Mouse (Mus musculus) heart, embryonic 10.5 days (tissue): ENCODE measurements around the gene Rcor3. TPM values are rescaled to one million over a fixed set of nuclear protein-coding genes. Genes with fewer than 3 reads are reported as not detected.

ENCODE experiments used
- DNase-seq: peaks from one replicate; pipeline ENCODE4 v3.0.0-alpha.2; 2017; ENCODE audit warnings: low spot score
- H3K27ac ChIP-seq: fragments of 300-500 bp; sonication (generic); 2 replicates; pipeline ENCODE4 v1.5.1; 2016; ENCODE audit warnings: mild to moderate bottlenecking
- H3K27me3 ChIP-seq: fragments of 300-500 bp; sonication (generic); 2 replicates; pipeline ENCODE4 v1.6.1; 2016; ENCODE audit warnings: mild to moderate bottlenecking; ENCODE audit not compliant: poor library complexity, insufficient read depth, severe bottlenecking
- H3K36me3 ChIP-seq: fragments of 300-500 bp; sonication (generic); 2 replicates; pipeline ENCODE4 v1.6.1; 2016; ENCODE audit warnings: mild to moderate bottlenecking, moderate library complexity
- H3K4me1 ChIP-seq: fragments of 300-500 bp; sonication (generic); 2 replicates; pipeline ENCODE4 v1.6.1; 2016; ENCODE audit warnings: mild to moderate bottlenecking
- H3K4me3 ChIP-seq: fragments of 300-500 bp; sonication (generic); 2 replicates; pipeline ENCODE4 v1.5.1; 2016; ENCODE audit warnings: mild to moderate bottlenecking, moderate library complexity
- H3K9me3 ChIP-seq: fragments of 300-500 bp; sonication (generic); 2 replicates; pipeline ENCODE4 v1.6.1; 2016; ENCODE audit warnings: mild to moderate bottlenecking, moderate library complexity
- WGBS: fragments of 180-500 bp; shearing (Covaris S2); methylation state at CpG from one replicate; pipeline ENCODE4 v1.1.7; 2016; 5-methylcytosine and 5-hydroxymethylcytosine counted together
- polyA plus RNA-seq: library from polyadenylated mRNA; unstranded; fragments of >200 nt; fragmentation: Nextera tagmentation; extraction: Ambion mirVana; gene quantifications from 2 replicates; pipeline ENCODE4 v1.2.1, GENCODE M21; 2016

The Rcor3 gene
- 21.7 and 25.4 TPM in 2 replicates for polyA plus RNA-seq

GRCm38 (mm10) chr1:192137926-192138910 lies at the start of gene Rcor3:
TSS of gene Rcor3 (minus strand) at chr1:192138062.
- no peaks in the 10 kb centered on the region for H3K9me3 ChIP-seq
- no peaks in the 10 kb centered on the region for H3K36me3 ChIP-seq
- peak; percentile 87 for DNase-seq
- peak within 1 kb of the TSS; percentile 99 for H3K27ac ChIP-seq
- H3K4me1 ChIP-seq: peaks cover 17% of the 10 kb centered on the region
- H3K27me3 ChIP-seq: no peaks in the 10 kb centered on the region
- WGBS: under 1% methylated on average over 75 of the region's 88 CpGs
- H3K4me3 ChIP-seq: peak within 1 kb of the TSS; percentile 91

DNA sequence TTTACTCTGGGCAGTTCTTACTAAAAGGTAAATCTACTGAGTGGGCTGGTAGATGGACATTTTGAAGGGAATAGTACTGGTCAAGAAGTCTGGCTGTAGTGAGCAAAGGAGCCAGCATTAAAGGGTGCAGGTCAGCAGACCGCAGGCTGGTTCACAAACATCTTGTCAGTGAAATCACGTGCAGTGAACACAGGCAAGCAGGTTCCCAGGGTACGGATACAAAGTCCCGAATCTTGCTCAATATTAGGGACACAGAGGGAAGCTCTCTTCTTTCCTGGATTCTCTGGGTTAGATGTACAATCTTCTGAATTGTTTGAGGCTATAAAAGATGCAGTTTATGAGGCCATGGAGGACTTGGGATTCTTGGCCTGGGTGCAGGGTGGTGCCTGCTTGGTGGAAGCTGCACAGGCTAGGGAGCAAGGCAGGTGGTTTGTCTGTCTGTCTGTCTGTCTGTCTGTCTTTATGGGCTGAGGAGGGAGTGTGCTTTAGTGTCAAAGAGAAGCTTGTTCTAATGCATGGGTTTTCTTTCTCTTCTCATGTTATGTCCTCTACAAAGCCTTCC lies 43.9 kb upstream of the Rcor3 start:
- Histone ChIP-seq H3K9me3 (no peaks in the 10 kb centered on the region), H3K27me3 (no peaks in the 10 kb centered on the region), H3K4me1 (peaks cover 7% of the 10 kb centered on the region; the same call in 1 of the 2 replicates), H3K36me3 (no peaks in the 10 kb centered on the region), H3K4me3 (no peak overlapping the region), H3K27ac (peak overlapping the region; percentile 52)
- no peak for DNase-seq
- WGBS: 75% methylated on average over 4 of the region's 4 CpGs

DNA sequence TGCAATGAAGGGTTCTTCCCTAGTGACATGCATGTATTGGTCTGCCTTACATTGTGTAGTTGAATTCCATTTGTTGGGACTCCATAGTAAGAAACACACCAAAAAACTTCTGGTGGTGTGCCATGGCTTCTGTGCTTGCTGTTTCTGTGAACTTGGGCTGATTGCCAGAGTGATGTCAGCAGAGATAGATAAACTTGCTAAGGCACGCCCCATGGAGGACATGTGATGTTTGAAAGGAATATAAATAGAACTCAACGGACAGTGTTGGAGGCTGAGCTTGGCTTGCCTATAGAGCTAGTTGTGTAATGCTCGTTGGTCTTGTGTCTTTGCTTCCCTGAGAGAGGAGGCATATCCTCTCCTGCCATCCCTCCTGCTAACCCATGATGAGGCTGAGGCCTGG lies 42.0 kb upstream of the Rcor3 start:
- H3K27ac ChIP-seq: no peak overlapping the region
- H3K36me3 ChIP-seq: no peaks in the 10 kb centered on the region
- H3K9me3 ChIP-seq: no peaks in the 10 kb centered on the region
- H3K4me1 ChIP-seq: peaks cover 7% of the 10 kb centered on the region; the same call in 1 of the 2 replicates
- whole genome bisulfite sequencing: 54% methylated on average over 3 of the region's 3 CpGs
- no peaks in the 10 kb centered on the region for H3K27me3 ChIP-seq
- H3K4me3 ChIP-seq: no peak overlapping the region
- DNase-seq: no peak

DNA sequence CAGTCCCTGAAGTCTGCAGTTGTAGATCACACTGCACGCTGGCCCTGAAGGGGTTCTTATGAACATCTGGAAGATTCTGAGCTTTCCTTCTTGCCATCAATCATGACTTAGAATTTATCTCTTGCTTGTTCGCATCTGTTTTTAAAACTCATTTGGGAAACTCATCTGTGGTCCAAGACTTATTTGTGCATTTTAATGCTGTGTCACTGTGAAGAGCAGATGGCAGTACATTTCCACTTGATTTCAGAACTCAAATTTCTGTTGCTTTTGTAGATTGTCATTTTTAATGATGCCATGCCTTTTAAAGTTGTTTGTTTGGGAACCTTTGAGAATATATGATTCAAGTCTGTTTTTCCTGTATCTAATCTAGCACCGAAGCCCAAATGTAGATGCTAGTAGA lies 33.6 kb upstream of the Rcor3 start:
- H3K4me3 ChIP-seq: no peak overlapping the region
- no peaks in the 10 kb centered on the region for H3K9me3 ChIP-seq
- no peak for DNase-seq
- no peaks in the 10 kb centered on the region for H3K27me3 ChIP-seq
- no peaks in the 10 kb centered on the region for H3K4me1 ChIP-seq
- H3K36me3 ChIP-seq: no peaks in the 10 kb centered on the region
- 84% methylated on average over 3 of the region's 3 CpGs for WGBS
- H3K27ac ChIP-seq: no peak overlapping the region

GRCm38 (mm10) chr1:192151179-192151578 lies 13.3 kb upstream of the Rcor3 start:
- Histone ChIP-seq H3K9me3 (no peaks in the 10 kb centered on the region), H3K36me3 (no peaks in the 10 kb centered on the region), H3K4me1 (no peaks in the 10 kb centered on the region), H3K27ac (no peak overlapping the region), H3K4me3 (no peak overlapping the region), H3K27me3 (no peaks in the 10 kb centered on the region)
- 93% methylated on average over 4 of the region's 4 CpGs for WGBS
- DNase-seq: no peak

- Histone ChIP-seq H3K4me1 (peaks cover 17% of the 10 kb centered on the region), H3K9me3 (no peaks in the 10 kb centered on the region), H3K27me3 (no peaks in the 10 kb centered on the region), H3K36me3 (no peaks in the 10 kb centered on the region), H3K27ac (no peak overlapping the region), H3K4me3 (no peak overlapping the region)
- no peak for DNase-seq
- 94% methylated on average over 2 of the region's 2 CpGs for WGBS
These were observed 2.5 kb upstream of the Rcor3 start for GRCm38 (mm10) chr1:192140313-192140712.

DNA sequence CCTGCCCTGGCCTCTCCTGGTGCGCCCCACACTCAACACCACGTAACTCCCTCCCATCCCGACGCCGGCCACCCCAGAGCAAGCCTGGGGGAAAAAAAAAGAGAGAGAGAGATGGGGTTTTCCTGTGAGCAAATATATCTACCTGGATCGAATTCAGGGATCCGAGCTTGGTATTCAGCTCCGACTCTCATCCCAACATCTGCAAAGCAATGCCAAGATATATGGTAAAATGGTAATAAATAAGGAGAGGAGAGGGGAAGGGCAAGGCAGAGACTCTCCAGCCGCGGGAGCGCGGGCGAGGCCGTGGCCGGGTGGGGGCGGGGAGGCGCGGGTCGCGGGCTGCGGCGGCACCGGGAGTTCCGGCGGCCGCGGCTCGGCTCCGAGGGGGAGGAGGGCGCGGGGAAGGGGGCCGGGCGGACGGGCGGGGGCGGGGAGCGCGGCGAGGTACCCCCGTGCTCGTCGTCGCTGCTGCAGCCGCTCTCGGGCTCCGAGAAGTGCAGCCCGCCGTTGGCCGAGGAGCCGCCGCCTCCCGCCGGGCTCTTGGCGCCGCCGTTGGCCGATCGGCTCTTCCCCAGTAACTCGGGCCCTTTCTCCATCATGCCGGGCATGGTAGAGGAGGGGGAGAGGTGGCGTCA lies 454 bp downstream of the Rcor3 start:
- no peaks in the 10 kb centered on the region for H3K27me3 ChIP-seq
- peak overlapping the region; percentile 99 for H3K27ac ChIP-seq
- WGBS: under 1% methylated on average over 42 of the region's 61 CpGs
- DNase-seq: peak; percentile 78
- peak overlapping the region; percentile 91 for H3K4me3 ChIP-seq
- H3K4me1 ChIP-seq: peaks cover 17% of the 10 kb centered on the region
- no peaks in the 10 kb centered on the region for H3K36me3 ChIP-seq
- H3K9me3 ChIP-seq: no peaks in the 10 kb centered on the region

DNA sequence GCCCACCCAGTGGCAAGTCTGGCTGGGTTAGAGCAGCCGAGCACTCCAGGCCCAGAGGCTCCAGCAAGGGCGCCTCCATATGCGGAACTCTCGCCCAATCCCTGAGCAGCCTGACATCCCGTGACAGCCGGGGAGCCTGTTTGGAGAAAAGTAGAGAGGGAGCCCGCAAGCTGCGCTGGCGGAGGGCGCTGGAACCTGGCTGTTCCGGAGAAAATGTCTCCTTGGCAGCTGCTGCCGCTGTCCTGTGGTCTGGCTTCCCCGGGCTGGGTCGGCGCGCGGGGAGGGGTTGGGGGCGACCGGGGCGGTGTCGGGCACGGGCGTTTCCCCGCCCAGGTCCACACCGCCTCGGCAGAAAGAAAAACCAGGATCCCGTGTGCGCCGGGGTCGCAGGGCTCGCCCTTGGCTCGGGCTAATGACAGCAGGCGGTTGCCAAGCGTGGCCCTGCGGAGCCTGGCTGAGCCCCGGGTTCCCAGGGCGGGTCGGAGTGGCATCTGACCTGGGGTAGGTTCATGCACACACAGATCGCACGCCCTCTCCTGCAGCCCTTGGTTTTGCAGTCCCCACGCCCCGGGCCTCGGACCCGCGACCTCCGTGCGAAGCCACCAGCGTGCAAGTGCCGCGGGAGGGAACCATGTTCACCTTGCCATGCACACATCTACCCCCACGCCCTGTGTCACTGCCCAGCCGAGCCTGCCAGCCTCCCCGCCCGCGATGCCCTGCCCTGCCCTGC lies 1.1 kb downstream of the Rcor3 start:
- no peaks in the 10 kb centered on the region for H3K27me3 ChIP-seq
- H3K27ac ChIP-seq: peak overlapping the region; percentile 99
- WGBS: under 1% methylated on average over 53 of the region's 55 CpGs
- H3K9me3 ChIP-seq: no peaks in the 10 kb centered on the region
- peak; percentile 95 for DNase-seq
- H3K4me1 ChIP-seq: peaks cover 17% of the 10 kb centered on the region
- no peaks in the 10 kb centered on the region for H3K36me3 ChIP-seq
- H3K4me3 ChIP-seq: peak overlapping the region; percentile 91

- H3K27me3 ChIP-seq: no peaks in the 10 kb centered on the region
- WGBS: 89% methylated on average over 1 of the region's 1 CpGs
- peaks cover 31% of the 10 kb centered on the region for H3K36me3 ChIP-seq
These were observed 7.7 kb downstream of the Rcor3 start for GRCm38 (mm10) chr1:192130202-192130601.

DNA sequence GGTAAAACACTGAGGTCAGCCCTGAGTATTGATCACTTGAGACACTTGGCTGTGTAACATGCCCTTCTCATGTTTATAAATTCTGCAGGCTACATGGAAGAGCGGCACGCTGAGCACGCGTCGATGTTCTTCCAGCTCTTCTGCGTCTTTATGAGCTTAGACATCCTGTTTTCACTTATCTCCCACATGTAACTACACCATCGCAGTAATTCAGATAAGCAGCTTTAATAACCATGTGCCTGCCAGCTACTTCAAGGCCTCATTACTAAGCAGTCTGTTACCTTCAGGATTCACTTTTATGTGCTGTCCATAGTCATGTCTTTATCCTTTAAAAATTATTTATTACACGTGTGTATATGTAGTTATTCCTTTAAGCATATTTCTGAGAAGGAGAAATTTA lies 9.5 kb downstream of the Rcor3 start:
- Histone ChIP-seq H3K9me3 (no peaks in the 10 kb centered on the region), H3K27me3 (no peaks in the 10 kb centered on the region), H3K4me1 (no peaks in the 10 kb centered on the region), H3K27ac (no peak overlapping the region), H3K36me3 (peaks cover 49% of the 10 kb centered on the region), H3K4me3 (no peak overlapping the region)
- no peak for DNase-seq
- WGBS: 90% methylated on average over 8 of the region's 8 CpGs

More at GRCm38 (mm10) chr1:192130202-192130601, 7.7 kb downstream of the Rcor3 start:
- no peaks in the 10 kb centered on the region for H3K4me1 ChIP-seq
- no peak for DNase-seq
- no peak overlapping the region for H3K27ac ChIP-seq
- no peak overlapping the region for H3K4me3 ChIP-seq
- no peaks in the 10 kb centered on the region for H3K9me3 ChIP-seq

- 95% methylated on average over 6 of the region's 6 CpGs for WGBS
These were observed 12.1 kb downstream of the Rcor3 start for GRCm38 (mm10) chr1:192125761-192126160.

GRCm38 (mm10) chr1:192116262-192116661 lies 21.6 kb downstream of the Rcor3 start:
- H3K36me3 ChIP-seq: peaks cover 92% of the 10 kb centered on the region
- H3K4me1 ChIP-seq: no peaks in the 10 kb centered on the region
- 85% methylated on average over 6 of the region's 6 CpGs for WGBS
- no peak overlapping the region for H3K27ac ChIP-seq
- DNase-seq: no peak
- no peaks in the 10 kb centered on the region for H3K9me3 ChIP-seq
- no peaks in the 10 kb centered on the region for H3K27me3 ChIP-seq
- no peak overlapping the region for H3K4me3 ChIP-seq

More at GRCm38 (mm10) chr1:192125761-192126160, 12.1 kb downstream of the Rcor3 start:
- no peak overlapping the region for H3K4me3 ChIP-seq
- no peaks in the 10 kb centered on the region for H3K9me3 ChIP-seq
- H3K27me3 ChIP-seq: no peaks in the 10 kb centered on the region
- H3K27ac ChIP-seq: no peak overlapping the region
- peaks cover 7% of the 10 kb centered on the region for H3K4me1 ChIP-seq
- H3K36me3 ChIP-seq: peaks cover 72% of the 10 kb centered on the region
- no peak for DNase-seq
